Mouse (Mus musculus): ENCODE measurements around the gene Clic6.

- no peak for TF ChIP-seq CTCF (conservative IDR thresholded peaks at IDR 0.05; ENCODE audit: low read length)
- TF ChIP-seq POU5F1 (IDR thresholded peaks at IDR 0.05; ENCODE audit: borderline replicate concordance, low read length), result no peak
- TF ChIP-seq NANOG (IDR thresholded peaks at IDR 0.05; ENCODE audit: borderline replicate concordance, low read length), result no peak
These were observed 36.5 kb upstream of the Clic6 start for GRCm38 (mm10) chr16:92449080-92449479.
